21 mouse cellular contexts compared by ENCODE assay signal in the genomic region with DNA sequence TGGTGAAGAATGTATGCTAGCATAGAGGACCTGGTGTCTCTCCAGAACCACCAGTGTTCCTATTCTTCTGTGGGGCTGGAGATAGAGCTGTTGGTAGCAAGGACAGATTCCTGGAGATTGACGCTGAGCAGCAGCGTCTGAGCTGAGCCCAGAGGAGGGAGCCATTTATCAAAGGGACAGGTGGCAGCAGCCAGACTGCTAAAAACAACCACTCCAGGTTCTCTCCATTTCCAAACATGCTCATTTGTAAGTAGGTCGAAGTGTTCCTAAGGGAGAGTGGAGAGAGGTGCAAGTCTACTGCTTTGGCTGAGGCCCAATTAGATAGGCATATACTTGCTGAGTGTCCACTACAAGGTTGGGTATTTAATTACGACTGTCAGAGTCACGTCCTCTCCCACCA.
DNase-seq lines count a peak whose midpoint lies in the region; ATAC-seq and TF ChIP-seq lines count a peak whose summit lies in the region.
"Had no signal": no experiment of that assay in that cellular context is flagged by ENCODE, and none has a peak within 500 bp of the region (broad histone marks: within the 10 kb centered on the region; RNA-seq: fewer than 3 reads in every experiment).

No protein-coding gene starts in this region.

- H3K9me3 ChIP-seq in heart, embryonic 12.5 days (replicated peaks) = no peaks in the 10 kb centered on the region
- no peaks in the 10 kb centered on the region for H3K9me3 ChIP-seq in lung, postnatal 0 days (ENCODE audit: low read length)
- H3K9me3 ChIP-seq: forebrain, embryonic 13.5 days; hindbrain, embryonic 12.5 days; limb, embryonic 10.5 days; neural tube, embryonic 15.5 days had no signal

- H3K27ac ChIP-seq in heart, embryonic 12.5 days (ENCODE audit: poor library complexity, severe bottlenecking) = peak overlapping the region; percentile 28; the same call in 1 of the 2 replicates
- H3K27ac ChIP-seq in lung, postnatal 0 days (ENCODE audit: low read length) = no peak overlapping the region
- H3K27ac ChIP-seq: forebrain, embryonic 13.5 days; hindbrain, embryonic 12.5 days; kidney, postnatal 0 days; limb, embryonic 10.5 days; neural tube, embryonic 15.5 days had no signal

- no peak for TF ChIP-seq EP300 in lung, postnatal 0 days (IDR thresholded peaks at IDR 0.05)

- H3K4me2 ChIP-seq in heart, embryonic 12.5 days = no peak overlapping the region
- H3K4me2 ChIP-seq in lung, postnatal 0 days (replicated peaks; ENCODE audit: low read depth, low read length) = no peak overlapping the region
- H3K4me2 ChIP-seq: forebrain, embryonic 13.5 days; hindbrain, embryonic 12.5 days; neural tube, embryonic 15.5 days had no signal

- peak; percentile 18 to 26 for DNase-seq in cerebellum, adult 18-20 months
- DNase-seq in cerebellum, postnatal 36 days = no peak
- no peak for DNase-seq in heart, postnatal 25 days (ENCODE audit: low spot score)
- DNase-seq in lung, postnatal 0 days (ENCODE audit: low spot score) = peak; percentile 54
- no peak for DNase-seq in lung, postnatal 10 days
- no peak for DNase-seq in left cerebral cortex, postnatal 4 days
- DNase-seq: adrenal gland, postnatal 14 days; heart, adult 11 months; kidney, adult 18-20 months; liver, postnatal 0 days; lung, postnatal 4 days; right cerebral cortex, postnatal 14 days; thymus, adult 18-20 months had no signal

- H3K4me3 ChIP-seq in heart, embryonic 12.5 days = no peak overlapping the region
- no peak overlapping the region for H3K4me3 ChIP-seq in lung, postnatal 0 days (ENCODE audit: low read depth, low read length)
- H3K4me3 ChIP-seq: erythroblast, embryonic 14.5 days; forebrain, embryonic 13.5 days; hindbrain, embryonic 12.5 days; limb, embryonic 10.5 days; neural tube, embryonic 15.5 days had no signal

- ATAC-seq in heart, embryonic 12.5 days (ENCODE audit: insufficient number of reproducible peaks, low FRiP score) = no peak
- peak; percentile 59 for ATAC-seq in lung, postnatal 0 days
- ATAC-seq: forebrain, embryonic 13.5 days; liver, postnatal 0 days; midbrain, embryonic 16.5 days had no signal

- H3K9ac ChIP-seq in heart, embryonic 12.5 days = no peak overlapping the region
- H3K9ac ChIP-seq in lung, postnatal 0 days (replicated peaks; ENCODE audit: low read depth) = no peak overlapping the region
- H3K9ac ChIP-seq: forebrain, embryonic 13.5 days; hindbrain, embryonic 12.5 days; liver, postnatal 0 days; neural tube, embryonic 15.5 days had no signal

- H3K27me3 ChIP-seq in heart, embryonic 12.5 days (replicated peaks) = no peaks in the 10 kb centered on the region
- no peaks in the 10 kb centered on the region for H3K27me3 ChIP-seq in lung, postnatal 0 days (replicated peaks; ENCODE audit: insufficient read depth, low read length)
- H3K27me3 ChIP-seq: hindbrain, embryonic 12.5 days; neural tube, embryonic 15.5 days had no signal

- 33% methylated on average over 5 of the region's 5 CpGs for WGBS in heart, embryonic 12.5 days
- WGBS in lung, postnatal 0 days = 37% methylated on average over 5 of the region's 5 CpGs

- no peaks in the 10 kb centered on the region for H3K36me3 ChIP-seq in heart, embryonic 12.5 days
- H3K36me3 ChIP-seq in lung, postnatal 0 days (ENCODE audit: insufficient read depth, low read length) = no peaks in the 10 kb centered on the region
- H3K36me3 ChIP-seq: limb, embryonic 10.5 days; neural tube, embryonic 15.5 days had no signal

- H3K4me1 ChIP-seq in heart, embryonic 12.5 days (replicated peaks) = peaks cover 38% of the 10 kb centered on the region
- H3K4me1 ChIP-seq in lung, postnatal 0 days (ENCODE audit: insufficient read depth, low read depth, low read length) = no peaks in the 10 kb centered on the region
- H3K4me1 ChIP-seq: forebrain, embryonic 13.5 days; hindbrain, embryonic 12.5 days; limb, embryonic 10.5 days; neural tube, embryonic 15.5 days had no signal

- no peak for TF ChIP-seq CTCF in lung, postnatal 0 days (IDR thresholded peaks at IDR 0.05)

- intact Hi-C loops in heart, postnatal 25 days (cut with DNase I) = no loop called here
- intact Hi-C loops in left cerebral cortex, postnatal 4 days (cut with DNase I) = no loop called here

Comparison
In these comparisons a context has a peak if more than half of its experiments do, and no peak if none do; other contexts are left out.
1. DNase-seq: peak in cerebellum, adult 18-20 months (2 of 2) and lung, postnatal 0 days (single experiment); none in cerebellum, postnatal 36 days (0 of 2), heart, postnatal 25 days (single experiment), lung, postnatal 10 days (single experiment) and left cerebral cortex, postnatal 4 days (single experiment).